Mouse (Mus musculus) thymus, postnatal 10 days (tissue): ENCODE data around the gene Ntrk1.
"Not testable (repeated sequence)": the region's sequence is repeated elsewhere in the genome, so short reads cannot be mapped to it uniquely, and the experiment has no call there.

Source experiments
- DNase-seq, 2 experiments: peaks; one replicate each; pipeline ENCODE4 v3.0.0; 2021; ENCODE audit warnings: low spot score in 2 of 2

The Ntrk1 gene

DNA sequence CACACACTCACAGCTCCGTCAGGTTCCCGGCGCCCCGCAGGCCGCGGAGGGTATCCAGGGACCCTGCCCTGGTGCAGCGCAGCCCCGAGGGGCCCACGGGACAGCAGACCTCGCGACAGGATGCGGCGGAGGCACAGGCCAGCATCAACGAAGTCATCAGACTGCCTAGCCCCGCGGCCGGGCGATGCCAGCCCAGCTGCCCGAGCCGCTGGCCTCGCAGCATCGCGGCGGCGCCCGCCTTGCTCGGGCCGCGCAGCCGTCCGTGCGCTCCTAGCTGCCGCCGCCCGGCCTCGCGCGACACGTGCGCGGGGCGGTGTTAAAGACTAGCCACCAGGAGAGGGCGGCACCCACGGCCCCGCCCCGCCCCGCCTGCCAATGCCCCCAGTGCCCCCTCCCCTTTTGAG lies at the start of gene Ntrk1:
Ntrk1 (minus strand) TSS at position 241 of the 404 bp plus-strand sequence.
- DNase-seq, result no peak

DNA sequence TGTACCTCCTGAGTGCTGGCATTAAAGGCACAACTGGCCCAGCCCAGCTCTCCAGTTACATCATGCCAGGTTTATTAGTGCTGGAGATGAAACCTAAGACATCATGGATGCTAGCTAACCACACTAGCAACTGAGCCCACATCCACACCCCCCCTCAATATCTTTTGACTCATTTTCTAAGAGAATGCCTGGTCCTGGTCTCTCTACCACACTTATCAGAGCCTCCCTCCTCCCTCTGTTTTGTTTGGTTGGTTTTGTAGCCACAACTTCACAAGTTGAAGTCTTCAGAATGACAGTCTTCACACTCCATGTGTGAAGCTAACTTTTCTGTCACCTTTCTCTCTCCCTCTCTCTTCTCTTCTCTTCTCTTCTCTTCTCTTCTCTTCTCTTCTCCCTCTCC lies 45.9 kb upstream of the Ntrk1 start:
- DNase-seq, result no peak

DNA sequence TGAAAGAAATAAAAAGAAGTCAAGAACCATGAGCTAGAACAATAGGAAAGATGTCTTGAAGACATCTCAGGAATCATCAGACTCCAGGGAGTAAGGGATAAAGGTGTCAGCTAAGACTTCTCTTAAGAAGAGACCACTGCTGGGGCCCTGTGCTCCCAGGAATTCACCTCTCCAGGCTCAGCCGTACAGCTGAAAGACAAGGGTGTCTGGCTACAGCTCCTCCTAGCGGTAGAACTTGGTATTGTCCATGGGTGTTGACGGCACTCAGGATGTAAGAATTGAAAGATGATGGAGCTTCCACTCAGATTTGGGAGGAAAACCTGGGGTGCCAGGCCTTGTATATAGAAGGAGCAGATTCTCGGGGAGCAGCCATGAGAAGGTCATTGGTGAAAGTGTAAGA lies 43.7 kb upstream of the Ntrk1 start:
- peak; percentile 49 to 86 for DNase-seq

DNA sequence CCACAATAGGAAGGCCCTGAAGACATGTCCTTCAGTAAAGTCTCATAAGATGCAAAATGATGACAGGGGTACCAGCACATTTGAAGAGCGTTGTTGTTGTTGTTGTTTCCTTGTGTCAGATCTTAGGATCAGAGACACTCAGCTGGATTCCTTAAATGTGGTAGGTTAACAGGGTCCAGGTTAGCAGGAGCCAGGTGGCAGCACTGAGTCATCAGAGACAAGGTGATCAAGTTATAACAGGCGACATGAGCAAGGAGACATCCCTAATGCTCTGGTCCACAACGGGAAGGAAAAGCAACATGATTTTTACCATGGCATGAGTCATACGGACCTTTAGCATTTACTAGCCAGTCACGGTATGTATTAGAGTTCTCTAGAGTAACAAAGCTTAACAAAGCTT lies 38.5 kb upstream of the Ntrk1 start:
- DNase-seq, result peak in 1 of 2 experiments; percentile 54

DNA sequence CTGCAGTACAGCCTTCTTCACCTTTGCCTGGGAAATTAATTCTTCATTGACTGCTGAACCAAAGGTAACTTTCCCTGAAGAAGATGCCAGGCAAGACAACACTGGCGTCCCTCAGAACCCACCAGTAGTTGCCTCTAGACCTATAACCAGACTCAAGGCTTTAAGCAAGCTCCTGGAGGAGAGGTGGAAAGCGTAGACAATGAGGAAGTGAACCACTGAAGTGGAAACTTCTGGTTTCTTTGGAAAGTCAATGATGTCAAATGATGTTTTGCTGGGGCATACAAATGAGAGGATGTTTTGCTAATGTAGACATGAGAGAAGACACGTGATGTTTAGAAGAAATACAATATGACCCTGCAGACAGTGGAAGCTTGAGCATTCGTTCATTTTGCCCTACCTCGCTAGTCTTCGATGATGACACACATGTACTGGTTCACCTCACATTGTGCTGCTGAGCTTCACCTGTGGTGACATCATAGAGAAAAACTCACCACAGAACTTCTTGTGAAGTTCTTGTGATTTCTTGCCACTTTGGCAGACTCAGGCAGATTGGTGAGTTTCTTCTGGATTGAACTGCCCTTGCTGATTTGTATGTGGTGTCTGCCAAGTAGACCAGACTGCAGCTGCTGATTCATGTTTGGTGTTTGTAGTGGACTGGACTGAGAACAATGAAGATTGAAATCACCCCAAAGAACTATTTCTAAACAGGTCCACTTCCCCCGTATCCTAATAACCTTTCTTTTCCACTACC lies 37.3 kb upstream of the Ntrk1 start:
- DNase-seq, result no peak

DNA sequence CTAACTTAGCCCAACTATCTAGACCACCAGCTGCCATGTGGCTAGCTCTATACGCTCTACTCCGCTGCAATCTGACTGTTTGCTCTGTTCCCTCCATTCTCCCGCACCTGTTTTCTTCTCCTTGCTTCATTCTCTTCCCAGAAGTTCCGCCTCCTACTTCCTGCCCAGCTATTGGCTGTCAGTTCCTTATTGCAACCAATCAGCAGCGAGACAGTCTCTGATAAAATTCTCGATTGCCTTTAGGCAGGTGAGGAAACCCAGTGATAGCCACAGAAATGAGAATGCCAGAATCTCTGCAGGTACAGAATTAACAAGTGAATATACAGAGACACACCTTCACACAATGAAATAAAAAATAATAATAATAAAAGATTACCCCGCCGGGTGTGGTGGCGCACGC lies 34.1 kb upstream of the Ntrk1 start:
- no peak for DNase-seq

DNA sequence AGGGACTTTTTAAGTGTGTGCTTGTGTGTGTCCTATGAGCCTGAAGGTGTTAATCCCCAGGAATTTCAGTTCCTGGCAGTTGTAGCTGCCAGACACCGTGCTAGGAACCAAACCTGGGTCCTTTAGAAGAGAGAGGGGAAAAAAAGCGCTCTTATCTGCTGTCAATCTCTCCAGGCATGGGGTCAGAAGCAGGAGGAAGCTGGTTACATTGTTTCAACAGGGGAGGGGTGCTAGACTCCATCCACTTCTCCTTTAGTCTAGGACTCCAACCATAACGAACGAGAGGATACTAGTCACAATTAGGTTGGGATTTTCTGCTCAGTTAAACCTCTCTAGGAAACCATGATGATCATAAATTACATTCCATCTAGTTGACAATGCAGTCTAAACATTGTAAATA lies 33.5 kb upstream of the Ntrk1 start:
- DNase-seq, result no peak

DNA sequence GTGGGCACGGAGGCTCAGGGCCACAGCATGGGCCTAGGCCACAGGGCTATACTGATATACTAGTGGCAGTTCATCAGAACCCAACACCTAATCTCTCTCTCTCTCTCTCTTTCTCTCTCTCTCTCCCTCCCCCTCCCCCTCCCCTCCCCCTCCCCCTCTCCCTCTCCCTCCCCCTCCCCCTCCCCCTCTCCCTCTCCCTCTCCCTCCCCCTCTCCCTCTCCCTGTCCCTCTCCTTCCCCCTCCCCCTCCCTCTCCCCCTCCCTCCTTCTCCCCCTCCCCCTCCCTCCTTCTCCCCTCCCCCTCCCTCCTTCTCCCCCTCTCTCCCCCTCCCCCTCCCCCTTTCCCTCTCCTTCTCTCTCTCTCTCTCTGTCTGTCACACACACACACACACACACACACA lies 29.2 kb upstream of the Ntrk1 start, which contains the start of gene Pear1:
Pear1 (minus strand) TSS at position 101 of the 400 bp plus-strand sequence.
- not testable (repeated sequence) for DNase-seq

DNA sequence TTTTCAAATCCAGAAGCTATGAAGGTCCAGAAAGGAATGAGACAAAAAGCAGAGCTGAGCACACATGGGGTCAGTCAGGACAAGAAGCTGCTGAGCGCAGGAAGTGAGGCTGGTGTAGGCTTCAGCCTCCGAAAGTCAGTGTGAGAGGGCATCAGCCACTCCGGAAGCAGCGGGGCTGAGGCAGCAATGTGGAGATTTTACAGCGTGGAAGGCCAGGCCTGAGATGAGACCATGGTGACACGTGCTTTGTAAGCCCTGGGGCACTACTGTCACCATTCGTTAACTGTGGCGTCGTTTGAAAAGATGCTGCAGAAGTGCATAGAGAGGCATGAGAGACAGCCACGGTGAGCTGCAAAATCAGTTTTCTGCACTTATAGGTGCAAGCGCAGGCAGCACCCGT lies 23.3 kb upstream of the Ntrk1 start:
- no peak for DNase-seq

DNA sequence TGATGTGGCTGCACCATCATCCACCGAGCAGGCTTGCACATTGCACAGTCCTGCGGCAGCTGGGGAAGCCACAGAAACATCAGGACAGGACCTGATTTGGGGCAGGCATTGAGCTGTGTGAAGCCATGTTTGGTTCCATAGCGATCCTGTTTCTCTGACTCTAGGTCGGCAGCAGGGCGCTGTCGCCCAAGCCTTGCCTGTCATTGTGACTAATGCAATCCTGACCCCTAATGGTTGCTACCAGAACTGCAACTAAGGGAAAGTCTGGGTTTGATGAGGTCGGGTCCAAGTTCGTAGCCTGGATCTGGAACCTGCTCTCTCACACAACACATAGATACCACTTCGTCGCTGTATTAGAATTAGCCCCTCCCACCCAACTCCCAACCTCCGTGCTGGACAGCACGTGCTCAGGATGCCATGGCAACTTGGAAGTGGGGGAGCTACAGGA lies 21.7 kb upstream of the Ntrk1 start:
- peak; percentile 43 to 77 for DNase-seq

DNA sequence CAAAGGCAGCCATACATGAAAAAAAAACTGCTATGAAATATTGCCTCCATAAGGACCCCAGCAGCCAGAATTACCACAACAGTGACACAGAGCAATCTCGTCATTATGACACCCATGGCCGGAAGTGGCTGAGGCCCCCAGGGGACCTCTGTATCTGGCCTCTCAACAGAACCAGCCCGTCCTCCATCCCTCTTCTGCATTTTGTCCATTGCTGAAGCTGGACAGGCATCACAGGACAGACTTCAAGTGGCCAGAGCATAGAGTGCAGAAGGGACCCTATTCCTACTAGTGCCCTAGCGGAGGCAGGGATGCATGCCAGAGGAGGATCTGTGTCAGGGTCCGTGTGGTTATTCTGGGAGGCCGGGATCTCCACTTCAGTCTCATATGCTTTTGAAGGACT lies 21.2 kb upstream of the Ntrk1 start:
- no peak for DNase-seq

DNA sequence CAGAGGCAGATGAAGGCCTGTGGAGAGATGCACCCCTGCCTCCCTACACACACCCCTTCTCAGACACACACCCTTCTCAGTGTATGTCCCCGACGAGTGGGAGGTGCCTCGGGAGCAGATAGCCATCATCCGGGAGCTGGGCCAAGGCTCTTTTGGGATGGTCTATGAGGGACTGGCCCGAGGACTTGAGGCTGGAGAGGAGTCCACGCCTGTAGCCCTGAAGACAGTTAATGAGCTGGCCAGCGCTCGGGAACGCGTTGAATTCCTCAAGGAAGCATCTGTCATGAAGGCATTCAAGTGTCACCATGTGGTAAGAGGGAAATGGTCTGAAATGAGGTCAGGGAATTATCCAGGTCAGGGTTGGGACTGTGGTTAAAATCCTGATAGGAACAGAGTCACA lies 17.9 kb upstream of the Ntrk1 start:
- DNase-seq, result no peak

DNA sequence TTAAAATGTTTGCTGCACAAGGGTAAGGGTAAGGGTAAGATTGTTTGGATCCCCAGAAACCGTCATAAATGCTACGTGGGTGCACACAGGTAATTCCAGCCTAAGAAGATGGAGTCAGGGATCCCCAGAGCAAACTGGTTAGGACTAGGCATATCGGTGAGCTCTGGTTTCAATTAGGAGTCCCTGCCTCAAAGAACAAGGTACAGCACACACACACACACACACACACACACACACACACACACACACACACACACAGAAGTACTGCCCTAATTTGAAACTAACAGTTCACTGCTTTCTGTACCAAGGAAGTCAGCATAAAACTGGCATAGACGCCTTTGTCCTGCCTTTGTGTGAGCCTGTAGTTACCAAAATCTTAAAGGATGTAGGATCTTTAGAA lies 17.5 kb upstream of the Ntrk1 start:
- DNase-seq, result no peak

DNA sequence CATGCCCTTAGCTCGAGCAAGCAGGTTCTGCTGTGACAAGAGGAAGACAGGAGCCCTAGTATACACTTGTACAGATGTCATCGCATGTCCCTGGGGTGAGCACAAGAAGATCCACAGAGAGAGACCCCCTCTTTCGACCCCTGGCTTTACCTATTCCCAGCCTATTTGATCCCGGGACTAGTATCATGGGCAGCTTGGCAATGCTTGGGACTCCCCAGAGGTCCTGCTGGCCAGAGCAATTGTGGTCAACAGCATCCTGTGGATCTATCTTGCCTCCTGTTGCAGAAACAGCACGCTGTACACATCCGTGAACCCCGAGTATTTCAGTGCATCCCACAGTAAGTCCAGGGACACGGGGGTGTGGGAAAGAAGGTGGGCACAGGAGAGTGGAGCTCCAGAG lies 16.3 kb upstream of the Ntrk1 start:
- DNase-seq, result no peak

DNA sequence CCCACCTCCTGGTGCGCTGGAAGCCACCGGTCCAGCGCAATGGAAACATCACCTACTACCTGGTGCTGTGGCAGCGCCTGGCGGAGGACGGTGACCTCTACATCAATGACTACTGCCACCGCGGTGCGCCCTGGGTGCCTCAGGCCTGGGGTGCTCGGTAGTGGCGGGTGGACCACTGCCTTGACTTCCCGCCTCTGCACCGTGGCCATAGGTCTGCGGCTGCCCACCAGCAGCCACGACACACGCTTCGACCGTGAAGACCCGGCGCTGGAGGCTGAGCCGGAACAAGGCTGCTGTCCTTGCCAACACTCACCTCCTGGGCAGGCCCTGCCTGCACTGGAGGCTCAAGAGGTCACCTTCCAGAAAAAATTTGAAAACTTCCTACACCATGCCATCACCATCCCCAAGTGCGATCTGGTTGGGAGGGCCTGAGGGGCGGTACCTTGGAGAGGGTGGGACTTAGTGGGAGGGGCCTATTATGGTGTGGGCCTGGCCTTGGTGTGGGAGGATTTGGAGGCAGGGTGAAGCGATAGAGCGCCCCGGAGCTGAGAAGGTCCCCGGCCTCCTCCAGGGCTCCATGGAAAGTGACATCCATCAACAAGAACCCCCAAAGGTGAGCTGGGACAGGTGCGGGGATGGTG lies 14.5 kb upstream of the Ntrk1 start:
- no peak for DNase-seq

DNA sequence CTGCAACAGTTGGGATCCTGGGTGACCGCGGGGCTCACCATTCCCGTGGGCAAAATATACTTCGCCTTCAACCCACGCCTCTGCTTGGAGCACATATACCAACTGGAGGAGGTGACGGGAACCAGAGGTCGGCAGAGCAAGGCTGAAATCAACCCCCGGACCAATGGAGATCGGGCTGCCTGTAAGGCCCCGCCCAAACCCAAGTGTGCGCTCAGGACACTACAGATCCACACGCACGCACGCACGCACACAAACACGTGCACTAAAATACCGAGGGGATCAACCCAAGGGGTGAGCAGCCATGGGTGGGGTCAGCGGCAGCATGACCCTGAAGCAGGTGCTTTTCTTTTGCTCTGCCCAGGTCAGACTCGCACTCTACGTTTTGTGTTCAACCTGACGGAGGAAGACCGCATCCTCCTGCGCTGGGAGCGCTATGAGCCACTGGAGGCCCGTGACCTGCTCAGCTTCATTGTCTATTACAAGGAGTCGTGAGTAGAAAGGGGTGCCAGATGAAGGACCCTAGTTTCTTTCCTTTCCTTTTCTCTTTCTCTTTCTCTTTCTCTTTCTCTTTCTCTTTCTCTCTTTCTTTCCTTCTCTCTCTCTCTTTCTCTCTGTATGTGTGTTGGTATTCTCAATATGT lies 9.2 kb upstream of the Ntrk1 start:
- no peak for DNase-seq

DNA sequence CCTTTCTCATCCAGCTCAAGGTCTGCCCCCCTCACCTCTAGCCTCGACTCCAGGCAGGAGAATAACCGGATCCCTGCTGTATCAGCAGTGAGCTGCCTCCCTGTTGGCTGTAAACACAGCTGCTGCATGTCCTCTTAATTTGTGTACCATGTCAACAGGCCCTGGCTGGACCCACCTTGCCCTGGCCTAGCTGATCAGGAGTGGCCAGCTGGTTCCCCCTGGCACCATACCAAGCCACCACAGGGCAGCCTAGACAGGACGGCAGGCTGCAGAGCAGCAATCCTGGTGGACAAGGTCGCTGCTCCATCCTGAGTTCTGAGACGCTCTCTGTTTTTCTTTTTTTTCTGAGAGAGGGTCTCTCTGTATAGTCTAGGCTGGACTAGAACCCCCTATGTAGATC lies 6.7 kb upstream of the Ntrk1 start:
- DNase-seq, result no peak

DNA sequence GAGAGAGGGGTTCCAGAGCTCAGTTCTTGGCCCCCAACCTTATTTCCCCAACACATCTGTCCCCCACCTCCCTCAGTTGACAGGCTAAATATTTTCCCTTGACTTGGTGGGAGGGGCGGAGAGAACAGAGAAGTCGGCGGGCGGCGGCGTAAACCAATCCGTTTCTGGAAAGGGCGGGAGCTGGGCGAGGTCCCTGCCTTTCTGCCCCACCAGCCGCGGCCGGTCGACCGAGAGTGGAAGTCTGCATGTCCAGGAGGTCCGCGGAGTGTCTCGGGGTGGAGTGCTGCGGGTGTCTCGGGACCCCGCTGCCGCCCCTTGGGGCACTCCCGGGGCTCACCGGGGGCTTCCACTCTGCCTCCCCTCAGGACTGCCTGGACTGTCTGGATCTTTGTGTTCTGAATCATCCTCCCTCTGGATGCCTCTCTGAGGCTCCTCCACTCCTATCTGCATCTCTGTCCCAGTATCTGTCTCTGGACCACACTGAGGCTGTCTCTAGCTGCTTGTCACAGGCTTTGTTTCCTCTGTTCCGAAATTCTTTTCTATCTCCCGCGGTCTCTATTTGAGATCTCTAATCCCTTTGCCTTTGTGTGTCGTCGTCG lies 1.9 kb upstream of the Ntrk1 start, which contains the start of gene Insrr:
Insrr (plus strand) TSS at position 216 of the 599 bp plus-strand sequence.
- no peak for DNase-seq

DNA sequence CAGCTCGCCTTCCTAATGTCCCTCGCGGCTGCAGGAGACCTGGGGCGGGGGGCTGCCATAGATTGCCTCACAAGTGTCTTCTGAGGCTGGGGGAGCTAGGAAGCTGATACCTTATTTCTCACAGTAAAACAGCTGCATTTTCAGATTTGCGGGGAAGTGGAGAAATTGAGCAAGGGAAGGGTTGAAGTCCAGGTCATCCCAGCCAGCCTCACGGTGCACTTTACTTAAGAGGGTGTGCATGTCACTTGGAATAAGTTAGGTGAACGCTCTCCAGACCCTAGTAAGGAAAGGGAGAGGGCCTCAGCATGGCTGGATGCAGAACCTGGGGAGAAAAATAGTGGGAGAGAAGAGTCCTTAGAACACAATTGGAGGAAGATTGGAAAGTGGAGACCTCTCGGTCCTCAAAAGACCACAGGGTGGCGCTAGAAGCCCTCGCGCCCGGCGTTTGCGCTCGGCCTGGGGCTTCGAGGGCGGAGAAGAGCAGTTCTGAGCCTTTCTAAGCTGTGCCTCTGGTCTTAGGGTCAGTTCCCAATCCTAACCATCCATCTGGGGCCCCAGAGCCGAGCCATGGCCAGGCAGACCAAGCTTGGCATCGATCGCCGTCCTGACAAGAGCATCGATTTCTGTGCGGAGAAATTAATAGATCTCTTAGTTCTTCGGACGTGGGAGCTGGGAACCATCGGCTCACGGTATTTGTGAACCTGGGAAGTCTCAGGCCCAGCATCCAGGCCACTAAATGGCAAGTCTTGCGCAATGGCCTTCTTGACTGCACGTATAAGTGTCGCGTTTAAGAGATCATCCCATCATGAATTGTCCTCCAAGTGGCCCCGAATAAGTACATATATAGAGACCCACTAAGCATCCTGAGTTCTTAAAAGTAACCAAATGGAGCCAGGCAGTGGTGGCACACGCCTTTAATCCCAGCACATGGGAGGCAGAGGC lies 645 bp upstream of the Ntrk1 start:
- DNase-seq, result peak in 1 of 2 experiments; percentile 60

DNA sequence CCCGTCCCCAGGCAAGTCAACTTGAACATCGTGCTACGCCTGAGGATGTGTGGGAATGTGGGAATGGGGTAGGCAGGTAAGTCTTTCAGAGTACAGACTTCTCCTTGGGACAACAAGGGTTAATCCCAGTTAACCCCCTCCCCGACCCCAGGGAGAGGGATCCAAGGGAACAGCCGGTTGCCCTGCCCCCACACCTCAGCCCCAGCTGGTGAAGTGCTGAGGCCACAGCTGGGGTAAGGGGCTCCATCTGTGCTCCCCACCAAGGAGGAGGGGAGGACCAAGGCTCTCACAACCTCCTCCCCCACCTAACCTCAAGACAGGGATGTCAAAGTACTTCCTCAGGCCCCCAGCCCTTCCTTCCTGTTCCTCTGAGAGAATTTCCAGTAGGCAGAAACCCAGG lies 5.2 kb downstream of the Ntrk1 start:
- no peak for DNase-seq

DNA sequence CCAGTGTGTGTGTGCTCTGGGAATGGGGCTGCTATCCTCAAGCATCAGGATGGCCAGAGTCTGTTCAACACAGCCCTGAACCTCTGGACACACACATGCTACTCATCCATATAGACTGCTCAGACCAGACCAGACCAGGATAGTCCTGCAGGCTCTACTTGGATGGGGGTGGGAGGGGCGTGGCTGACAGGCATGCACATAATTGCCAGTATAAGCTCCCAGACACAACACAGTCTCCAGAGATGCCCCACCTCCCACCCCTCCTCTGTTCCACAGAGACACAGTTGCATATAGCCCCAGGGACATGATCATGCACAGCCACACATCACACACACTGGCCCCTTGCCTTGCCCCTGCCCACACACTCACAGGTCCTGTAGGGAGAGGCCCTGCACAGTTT lies 5.7 kb downstream of the Ntrk1 start:
- no peak for DNase-seq
